Mouse (Mus musculus) stomach, embryonic 16.5 days (tissue): ENCODE results near the gene Pcbp4. TPM values are rescaled to one million over a fixed set of nuclear protein-coding genes. Genes with fewer than 3 reads are reported as not detected.

ENCODE experiments used
- ATAC-seq: fragments of 200-750 bp; cut with Nextera tagmentation; 2 replicates; pipeline ENCODE4 v1.8.0; 2017; ENCODE audit warnings: moderate number of reproducible peaks, moderate TSS enrichment; ENCODE audit not compliant: insufficient read depth, low FRiP score
- H3K27ac ChIP-seq: fragments of 300-500 bp; sonication (generic); 2 replicates; pipeline ENCODE4 v1.5.1; 2014; ENCODE audit warnings: low read length
- H3K27me3 ChIP-seq: fragments of 300-500 bp; sonication (generic); 2 replicates; pipeline ENCODE4 v1.6.1; 2014; ENCODE audit warnings: low read length, control low read depth, mixed read lengths; ENCODE audit not compliant: control insufficient read depth, insufficient read depth
- H3K36me3 ChIP-seq: fragments of 300-500 bp; sonication (generic); 2 replicates; pipeline ENCODE4 v1.6.1; 2014; ENCODE audit warnings: low read length; ENCODE audit not compliant: control insufficient read depth, insufficient read depth
- H3K4me1 ChIP-seq: fragments of 300-500 bp; sonication (generic); 2 replicates; pipeline ENCODE4 v1.6.1; 2014; ENCODE audit warnings: low read length, control low read depth, mixed read lengths; ENCODE audit not compliant: control insufficient read depth, insufficient read depth
- H3K4me2 ChIP-seq: fragments of 300-500 bp; sonication (generic); 2 replicates; pipeline ENCODE4 v1.6.1; 2014; ENCODE audit warnings: low read depth, low read length, mixed read lengths
- H3K4me3 ChIP-seq: fragments of 300-500 bp; sonication (generic); replicated peaks from 2 replicates; pipeline ENCODE4 v1.5.1; 2014; ENCODE audit warnings: mild to moderate bottlenecking, low read length
- H3K9ac ChIP-seq: fragments of 300-500 bp; sonication (generic); 2 replicates; pipeline ENCODE4 v1.6.1; 2014; ENCODE audit warnings: low read length
- H3K9me3 ChIP-seq: fragments of 300-500 bp; sonication (generic); replicated peaks from 2 replicates; pipeline ENCODE4 v1.6.1; 2016; ENCODE audit warnings: low read length, control low read depth; ENCODE audit not compliant: control insufficient read depth
- WGBS: fragments of 180-500 bp; shearing (Covaris S2); extraction: QIAGEN DNeasy Blood & Tissue Kit; methylation state at CpG from one replicate; pipeline ENCODE4 v1.1.7; 2014; 5-methylcytosine and 5-hydroxymethylcytosine counted together
- polyA plus RNA-seq: library from polyadenylated mRNA; unstranded; fragments of >200 nt; fragmentation: Nextera tagmentation; extraction: Ambion mirVana; gene quantifications from 2 replicates; pipeline ENCODE4 v1.2.1, GENCODE M21; 2015

Pcbp4 gene
- polyA plus RNA-seq, 1 experiment from 2014 or later = 39.4 TPM

GRCm38 (mm10) chr9:106465571-106466200 lies 12.6 kb downstream of the Pcbp4 start, which contains the start of gene Gpr62:
TSS of gene Gpr62 (minus strand) at chr9:106465938.
- peaks cover 12% of the 10 kb centered on the region for H3K36me3 ChIP-seq
- H3K4me2 ChIP-seq = peak within 1 kb of the TSS; percentile 99
- H3K27ac ChIP-seq = no peak within 1 kb of the TSS
- peaks cover 7% of the 10 kb centered on the region; the same call in 1 of the 2 replicates for H3K4me1 ChIP-seq
- WGBS = 34% methylated on average over 26 of the region's 26 CpGs
- H3K9ac ChIP-seq = peak within 1 kb of the TSS; percentile 81
- no peak for ATAC-seq
- peak within 1 kb of the TSS; percentile 56 for H3K4me3 ChIP-seq
- H3K27me3 ChIP-seq = no peaks in the 10 kb centered on the region; the same call in 1 of the 2 replicates
- no peaks in the 10 kb centered on the region for H3K9me3 ChIP-seq

GRCm38 (mm10) chr9:106466721-106467120 lies 13.6 kb downstream of the Pcbp4 start:
- Histone ChIP-seq H3K27me3 (no peaks in the 10 kb centered on the region; the same call in 1 of the 2 replicates), H3K4me3 (no peak overlapping the region), H3K4me2 (no peak overlapping the region), H3K27ac (no peak overlapping the region), H3K4me1 (peaks cover 8% of the 10 kb centered on the region), H3K9me3 (no peaks in the 10 kb centered on the region), H3K36me3 (peaks cover 6% of the 10 kb centered on the region; the same call in 1 of the 2 replicates), H3K9ac (no peak overlapping the region)
- ATAC-seq = no peak
- WGBS = 76% methylated on average over 6 of the region's 6 CpGs

- Histone ChIP-seq H3K4me3 (no peak overlapping the region), H3K9ac (no peak overlapping the region), H3K27ac (no peak overlapping the region), H3K36me3 (no peaks in the 10 kb centered on the region), H3K27me3 (no peaks in the 10 kb centered on the region; the same call in 1 of the 2 replicates), H3K9me3 (no peaks in the 10 kb centered on the region), H3K4me2 (no peak overlapping the region), H3K4me1 (peaks cover 11% of the 10 kb centered on the region)
- ATAC-seq = no peak
- WGBS = 89% methylated on average over 7 of the region's 7 CpGs
Measured at GRCm38 (mm10) chr9:106467746-106468145, 14.7 kb downstream of the Pcbp4 start.

- peak overlapping the region; percentile 21; the same call in 1 of the 2 replicates for H3K9ac ChIP-seq
- H3K27ac ChIP-seq = no peak overlapping the region
- H3K4me2 ChIP-seq = no peak overlapping the region
- no peaks in the 10 kb centered on the region for H3K36me3 ChIP-seq
- ATAC-seq = no peak
- 63% methylated on average over 6 of the region's 6 CpGs for whole genome bisulfite sequencing
- no peaks in the 10 kb centered on the region; the same call in 1 of the 2 replicates for H3K27me3 ChIP-seq
- H3K4me3 ChIP-seq = no peak overlapping the region
- no peaks in the 10 kb centered on the region for H3K9me3 ChIP-seq
- H3K4me1 ChIP-seq = peaks cover 16% of the 10 kb centered on the region
Measured at GRCm38 (mm10) chr9:106469317-106469716, 16.2 kb downstream of the Pcbp4 start.

- Histone ChIP-seq H3K4me2 (no peak overlapping the region), H3K27ac (peak overlapping the region; percentile 48), H3K36me3 (no peaks in the 10 kb centered on the region), H3K9me3 (no peaks in the 10 kb centered on the region), H3K27me3 (no peaks in the 10 kb centered on the region; the same call in 1 of the 2 replicates), H3K9ac (peak overlapping the region; percentile 21; the same call in 1 of the 2 replicates), H3K4me1 (peaks cover 16% of the 10 kb centered on the region), H3K4me3 (no peak overlapping the region)
- ATAC-seq = no peak
- WGBS = 68% methylated on average over 9 of the region's 9 CpGs
Measured at GRCm38 (mm10) chr9:106469776-106470175, 16.7 kb downstream of the Pcbp4 start.

- Histone ChIP-seq H3K27ac (no peak overlapping the region; the same call in 1 of the 2 replicates), H3K9me3 (no peaks in the 10 kb centered on the region), H3K4me2 (peak overlapping the region; percentile 42; the same call in 1 of the 2 replicates), H3K27me3 (no peaks in the 10 kb centered on the region), H3K36me3 (no peaks in the 10 kb centered on the region), H3K4me3 (0 out of 2 replicates have a peak overlapping the region, but pooled peaks have one; percentile 17), H3K9ac (peak overlapping the region; percentile 51; the same call in 1 of the 2 replicates), H3K4me1 (peaks cover 27% of the 10 kb centered on the region)
- 65% methylated on average over 14 of the region's 14 CpGs for WGBS
- ATAC-seq = no peak
Measured at GRCm38 (mm10) chr9:106470991-106471750, 18.1 kb downstream of the Pcbp4 start.

- Histone ChIP-seq H3K27me3 (no peaks in the 10 kb centered on the region), H3K36me3 (no peaks in the 10 kb centered on the region), H3K9ac (peak overlapping the region; percentile 51; the same call in 1 of the 2 replicates), H3K9me3 (no peaks in the 10 kb centered on the region), H3K27ac (peak overlapping the region; percentile 21; the same call in 1 of the 2 replicates), H3K4me3 (0 out of 2 replicates have a peak overlapping the region, but pooled peaks have one; percentile 17), H3K4me2 (peak overlapping the region; percentile 42; the same call in 1 of the 2 replicates), H3K4me1 (peaks cover 33% of the 10 kb centered on the region)
- 9% methylated on average over 5 of the region's 5 CpGs for WGBS
- ATAC-seq = no peak
Measured at GRCm38 (mm10) chr9:106471892-106472291, 18.8 kb downstream of the Pcbp4 start.

- no peaks in the 10 kb centered on the region for H3K36me3 ChIP-seq
- 59% methylated on average over 4 of the region's 4 CpGs for WGBS
Measured at GRCm38 (mm10) chr9:106472321-106472720, 19.2 kb downstream of the Pcbp4 start.

More at GRCm38 (mm10) chr9:106472321-106472720, 19.2 kb downstream of the Pcbp4 start:
- Histone ChIP-seq H3K4me3 (no peak overlapping the region), H3K27ac (peak overlapping the region; percentile 21), H3K4me1 (peaks cover 33% of the 10 kb centered on the region), H3K27me3 (no peaks in the 10 kb centered on the region), H3K9me3 (no peaks in the 10 kb centered on the region), H3K9ac (0 out of 2 replicates have a peak overlapping the region, but pooled peaks have one; percentile 24), H3K4me2 (no peak overlapping the region)
- ATAC-seq = no peak
